Mouse (Mus musculus) liver, embryonic 14.5 days (tissue): ENCODE results near the gene Fosb. TPM values are rescaled to one million over a fixed set of nuclear protein-coding genes. Genes with fewer than 3 reads are reported as not detected.

Experiments used
- ATAC-seq: fragments of 200-750 bp; cut with Nextera tagmentation; 2 replicates; pipeline ENCODE4 v1.8.0; 2017; ENCODE audit warnings: moderate number of reproducible peaks, mild to moderate bottlenecking, moderate library complexity; ENCODE audit not compliant: insufficient read depth
- DNase-seq, 3 experiments: peaks; one replicate each; pipeline ENCODE4 v3.0.0-alpha.2; 2012 to 2013; ENCODE audit warnings: low read depth in 3 of 3, low spot score in 3 of 3
- H3K27ac ChIP-seq: fragments of 300-500 bp; sonication (generic); 2 replicates; pipeline ENCODE4 v1.5.1; 2014; ENCODE audit warnings: moderate library complexity, mild to moderate bottlenecking, control low read depth, inconsistent platforms
- H3K27me3 ChIP-seq: fragments of 300-500 bp; sonication (generic); 2 replicates; pipeline ENCODE4 v1.6.1; 2014; ENCODE audit warnings: mild to moderate bottlenecking, low read length, moderate library complexity; ENCODE audit not compliant: control insufficient read depth, insufficient read depth
- H3K36me3 ChIP-seq: fragments of 300-500 bp; sonication (generic); replicated peaks from 2 replicates; pipeline ENCODE4 v1.6.1; 2014; ENCODE audit warnings: low read depth; ENCODE audit not compliant: control insufficient read depth, insufficient read depth
- H3K4me1 ChIP-seq, 2 experiments: fragments of 200-500 bp in 1 of 2; fragments of 300-500 bp in 1 of 2; sonication (generic) in 1 of 2; replicated peaks; 2 replicates each; pipeline ENCODE4 v1.6.1; 2012 to 2014; ENCODE audit warnings: antibody characterized with exemption in 1 of 2, inconsistent platforms in 1 of 2, low read length in 1 of 2; ENCODE audit not compliant: control insufficient read depth in 2 of 2, insufficient read depth in 2 of 2
- H3K4me2 ChIP-seq: fragments of 300-500 bp; sonication (generic); 2 replicates; pipeline ENCODE4 v1.6.1; 2014; ENCODE audit warnings: low read depth, mild to moderate bottlenecking, control low read depth, moderate library complexity
- H3K4me3 ChIP-seq, 2 experiments: fragments of 200-500 bp in 1 of 2; fragments of 300-500 bp in 1 of 2; sonication (generic) in 1 of 2; 2 replicates each; pipeline ENCODE4 v1.5.1; 2012 to 2014; ENCODE audit warnings: low read depth in 2 of 2, low read length in 2 of 2, mild to moderate bottlenecking in 2 of 2, control low read depth in 1 of 2, inconsistent platforms in 1 of 2, moderate library complexity in 1 of 2; ENCODE audit not compliant: insufficient read depth in 1 of 2
- H3K9ac ChIP-seq: fragments of 300-500 bp; sonication (generic); replicated peaks from 2 replicates; pipeline ENCODE4 v1.6.1; 2014; ENCODE audit warnings: mild to moderate bottlenecking, control low read depth, moderate library complexity
- H3K9me3 ChIP-seq: fragments of 300-500 bp; sonication (generic); 2 replicates; pipeline ENCODE4 v1.6.1; 2016; ENCODE audit warnings: low read length, mixed read lengths; ENCODE audit not compliant: control insufficient read depth
- CTCF ChIP-seq: IDR thresholded peaks from 2 replicates; pipeline ENCODE4 v1.5.1; 2016; ENCODE audit warnings: antibody characterized with exemption, low read depth, control low read depth
- EP300 ChIP-seq: IDR thresholded peaks from 2 replicates; pipeline ENCODE4 v1.6.1; 2016; ENCODE audit warnings: antibody characterized with exemption, low read depth
- WGBS: fragments of 180-500 bp; shearing (Covaris S2); extraction: QIAGEN DNeasy Blood & Tissue Kit; methylation state at CpG from one replicate; pipeline ENCODE4 v1.1.7; 2014; ENCODE audit not compliant: insufficient replicate concordance; 5-methylcytosine and 5-hydroxymethylcytosine counted together
- polyA plus RNA-seq, 2 experiments: library from polyadenylated mRNA; depleted of rRNA in 1 of 2; stranded (reverse) in 1 of 2; unstranded in 1 of 2; fragments of >200 nt; fragmentation: Nextera tagmentation in 1 of 2; extraction: Ambion mirVana in 1 of 2; gene quantifications; 2 replicates each; pipeline versions ENCODE4 v1.2.1 to v1.2.3; 2012 to 2014

Gene Fosb
- polyA plus RNA-seq, 2 experiments: 0.03 TPM; not detected in 1

DNA sequence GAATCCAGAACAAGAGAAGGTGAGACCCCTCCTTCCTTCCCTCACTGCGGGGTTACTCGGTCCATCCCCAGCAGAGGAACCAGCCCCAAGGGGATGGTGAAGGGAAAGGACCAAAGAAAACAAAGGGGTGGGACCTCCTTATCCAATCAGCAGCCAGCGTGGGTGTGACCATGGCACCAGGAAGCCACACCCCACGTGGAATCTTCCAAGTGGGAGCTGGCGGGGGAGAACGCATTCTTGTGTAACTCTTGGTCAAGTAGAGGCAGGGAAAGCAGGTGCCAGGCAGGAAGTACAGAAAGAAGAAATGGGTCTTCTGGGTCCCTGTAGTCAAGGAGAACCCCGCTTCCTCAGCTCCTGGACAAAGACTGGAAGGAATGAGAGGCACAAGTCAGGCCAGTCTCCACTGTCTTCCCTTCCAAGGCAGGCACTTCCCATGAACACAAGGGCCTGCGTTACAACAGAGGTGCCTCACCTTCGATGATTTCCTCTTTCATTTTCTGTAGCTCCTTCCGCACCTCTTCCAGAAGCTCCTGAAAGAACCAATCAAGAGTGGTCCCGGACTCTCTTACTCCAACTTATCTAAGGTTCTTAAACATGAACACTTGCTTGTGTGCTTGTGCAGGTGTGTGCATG is 52.3 kb downstream of the Fosb start:
- Histone ChIP-seq H3K4me2 (peak overlapping the region; percentile 65), H3K27ac (peak overlapping the region; percentile 75), H3K36me3 (peaks cover 35% of the 10 kb centered on the region), H3K4me1 (peaks cover 13 to 16% of the 10 kb centered on the region in 2 experiments), H3K27me3 (no peaks in the 10 kb centered on the region), H3K9me3 (no peaks in the 10 kb centered on the region), H3K4me3 (peak overlapping the region; percentile 33 to 40), H3K9ac (peak overlapping the region; percentile 27)
- 26% methylated on average over 11 of the region's 11 CpGs for WGBS
- ATAC-seq (peak; percentile 92), DNase-seq (peak; percentile 87 to 91 (median 89))
- TF ChIP-seq EP300 (no peak), CTCF (no peak)

- no peak overlapping the region for H3K4me2 ChIP-seq
- 72% methylated on average over 7 of the region's 7 CpGs for WGBS
Measured at GRCm38 (mm10) chr7:19256567-19256966, 53.3 kb downstream of the Fosb start.

GRCm38 (mm10) chr7:19255395-19255794 is 54.5 kb downstream of the Fosb start:
- ATAC-seq: no peak
- WGBS: 89% methylated on average over 17 of the region's 17 CpGs
- Histone ChIP-seq H3K27ac (no peak overlapping the region), H3K4me1 (peaks cover 13 to 16% of the 10 kb centered on the region in 2 experiments), H3K4me2 (no peak overlapping the region), H3K36me3 (peaks cover 19% of the 10 kb centered on the region), H3K4me3 (no peak overlapping the region), H3K9ac (no peak overlapping the region), H3K27me3 (no peaks in the 10 kb centered on the region), H3K9me3 (no peaks in the 10 kb centered on the region)
- DNase-seq: no peak
- TF ChIP-seq EP300 (no peak), CTCF (no peak)

More at GRCm38 (mm10) chr7:19256567-19256966, 53.3 kb downstream of the Fosb start:
- no peak for DNase-seq
- H3K4me1 ChIP-seq: peaks cover 13 to 16% of the 10 kb centered on the region in 2 experiments
- no peaks in the 10 kb centered on the region for H3K9me3 ChIP-seq
- H3K27ac ChIP-seq: no peak overlapping the region
- ATAC-seq: no peak
- H3K9ac ChIP-seq: no peak overlapping the region
- no peaks in the 10 kb centered on the region for H3K27me3 ChIP-seq
- TF ChIP-seq CTCF: no peak
- no peak for TF ChIP-seq EP300
- H3K36me3 ChIP-seq: peaks cover 27% of the 10 kb centered on the region
- H3K4me3 ChIP-seq: no peak overlapping the region

DNA sequence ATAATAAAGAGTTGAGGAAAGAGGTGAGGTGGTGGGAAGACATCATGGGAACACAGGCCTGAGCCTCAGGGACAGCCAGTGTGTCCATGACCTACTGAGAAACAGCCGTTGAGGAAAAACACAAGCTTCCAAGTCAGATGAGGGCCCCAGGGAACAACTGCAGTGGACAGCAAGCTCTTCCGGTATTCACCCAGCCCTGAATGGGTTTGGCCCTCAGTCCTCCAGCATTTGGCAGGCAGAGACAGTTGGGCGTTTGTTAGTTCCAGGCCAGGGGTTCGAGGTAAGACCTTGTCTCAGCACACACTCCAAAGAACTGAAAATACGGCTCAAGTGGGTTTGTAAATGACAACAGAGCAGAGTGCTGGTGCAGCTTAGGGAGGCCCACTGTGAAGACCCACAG is 56.4 kb downstream of the Fosb start:
- Histone ChIP-seq H3K4me2 (no peak overlapping the region), H3K27me3 (no peaks in the 10 kb centered on the region), H3K4me1 (peaks cover 13 to 15% of the 10 kb centered on the region in 2 experiments), H3K27ac (no peak overlapping the region), H3K9me3 (no peaks in the 10 kb centered on the region), H3K9ac (no peak overlapping the region), H3K36me3 (peaks cover 9% of the 10 kb centered on the region), H3K4me3 (no peak overlapping the region)
- ATAC-seq (no peak), DNase-seq (no peak)
- 60% methylated on average over 5 of the region's 5 CpGs for WGBS
- no peak for TF ChIP-seq EP300
- no peak for TF ChIP-seq CTCF

Other genes starting within 250 kb of the Fosb start
- 18.1 and 20.2 TPM in 2 replicates for gene Dmwd, start 233.8 kb downstream of the Fosb start, polyA plus RNA-seq (2012; rRNA removed)
- gene Dmwd, start 233.8 kb downstream of the Fosb start, polyA plus RNA-seq (2014; fragmentation: Nextera tagmentation; extraction: Ambion mirVana): 3.5 and 3.7 TPM in 2 replicates
- 17.9 and 20.7 TPM in 2 replicates for gene Dmpk, start 226.2 kb downstream of the Fosb start, polyA plus RNA-seq (2012; rRNA removed)
- gene Dmpk, start 226.2 kb downstream of the Fosb start, polyA plus RNA-seq (2014; fragmentation: Nextera tagmentation; extraction: Ambion mirVana): 8.3 and 10.6 TPM in 2 replicates
- 3.3 and 4.3 TPM in 2 replicates for gene Six5, start 215.5 kb downstream of the Fosb start, polyA plus RNA-seq (2012; rRNA removed)
- 0.60 and 1.3 TPM in 2 replicates for gene Six5, start 215.5 kb downstream of the Fosb start, polyA plus RNA-seq (2014; fragmentation: Nextera tagmentation; extraction: Ambion mirVana)
- 0.14 and 0.25 TPM in 2 replicates for gene Gm4969, start 191.7 kb downstream of the Fosb start, polyA plus RNA-seq (2012; rRNA removed)
- gene Gm4969, start 191.7 kb downstream of the Fosb start, polyA plus RNA-seq (2014; fragmentation: Nextera tagmentation; extraction: Ambion mirVana): 0.16 and 0.22 TPM in 2 replicates
- 2.0 and 2.6 TPM in 2 replicates for gene Fbxo46, start 190.2 kb downstream of the Fosb start, polyA plus RNA-seq (2012; rRNA removed)
- gene Fbxo46, start 190.2 kb downstream of the Fosb start, polyA plus RNA-seq (2014; fragmentation: Nextera tagmentation; extraction: Ambion mirVana): 2.6 and 3.0 TPM in 2 replicates
- gene Qpctl, start 160.8 kb downstream of the Fosb start, polyA plus RNA-seq (2012; rRNA removed): 2.2 and 2.3 TPM in 2 replicates
- 2.3 and 3.0 TPM in 2 replicates for gene Qpctl, start 160.8 kb downstream of the Fosb start, polyA plus RNA-seq (2014; fragmentation: Nextera tagmentation; extraction: Ambion mirVana)
- gene Snrpd2, start 160.3 kb downstream of the Fosb start, polyA plus RNA-seq (2012; rRNA removed): 40.7 and 67.5 TPM in 2 replicates
- 75.3 and 76.0 TPM in 2 replicates for gene Snrpd2, start 160.3 kb downstream of the Fosb start, polyA plus RNA-seq (2014; fragmentation: Nextera tagmentation; extraction: Ambion mirVana)
- 0.05 and 0.16 TPM in 2 replicates for gene Gipr, start 143.9 kb downstream of the Fosb start, polyA plus RNA-seq (2012; rRNA removed)
- gene Gipr, start 143.9 kb downstream of the Fosb start, polyA plus RNA-seq (2014; fragmentation: Nextera tagmentation; extraction: Ambion mirVana): 0.10 TPM in 1 of 2 replicates, not detected in the other
- gene Eml2, start 133.6 kb downstream of the Fosb start, polyA plus RNA-seq (2012; rRNA removed): 6.1 and 7.3 TPM in 2 replicates
- 0.98 and 1.3 TPM in 2 replicates for gene Eml2, start 133.6 kb downstream of the Fosb start, polyA plus RNA-seq (2014; fragmentation: Nextera tagmentation; extraction: Ambion mirVana)
- 0.35 and 0.53 TPM in 2 replicates for gene Gpr4, start 97.5 kb downstream of the Fosb start, polyA plus RNA-seq (2012; rRNA removed)
- 0.10 and 0.23 TPM in 2 replicates for gene Gpr4, start 97.5 kb downstream of the Fosb start, polyA plus RNA-seq (2014; fragmentation: Nextera tagmentation; extraction: Ambion mirVana)
- gene Opa3, start 81.7 kb downstream of the Fosb start, polyA plus RNA-seq (2012; rRNA removed): 8.3 and 9.1 TPM in 2 replicates
- gene Opa3, start 81.7 kb downstream of the Fosb start, polyA plus RNA-seq (2014; fragmentation: Nextera tagmentation; extraction: Ambion mirVana): 12.8 and 14.6 TPM in 2 replicates
- gene Vasp, start 38.2 kb downstream of the Fosb start, polyA plus RNA-seq (2012; rRNA removed): 35.3 and 39.9 TPM in 2 replicates
- gene Vasp, start 38.2 kb downstream of the Fosb start, polyA plus RNA-seq (2014; fragmentation: Nextera tagmentation; extraction: Ambion mirVana): 25.5 and 31.0 TPM in 2 replicates
- 0.04 TPM in 1 of 2 replicates, not detected in the other for gene Ppm1n, start 30.0 kb downstream of the Fosb start, polyA plus RNA-seq (2012; rRNA removed)
- not detected in 2 replicates for gene Ppm1n, start 30.0 kb downstream of the Fosb start, polyA plus RNA-seq (2014; fragmentation: Nextera tagmentation; extraction: Ambion mirVana)
- 2.9 and 4.1 TPM in 2 replicates for gene Rtn2, start 27.4 kb downstream of the Fosb start, polyA plus RNA-seq (2012; rRNA removed)
- 2.6 and 3.0 TPM in 2 replicates for gene Rtn2, start 27.4 kb downstream of the Fosb start, polyA plus RNA-seq (2014; fragmentation: Nextera tagmentation; extraction: Ambion mirVana)
- gene Ercc1, start 34.7 kb upstream of the Fosb start, polyA plus RNA-seq (2012; rRNA removed): 8.5 and 9.8 TPM in 2 replicates
- 15.7 and 19.2 TPM in 2 replicates for gene Ercc1, start 34.7 kb upstream of the Fosb start, polyA plus RNA-seq (2014; fragmentation: Nextera tagmentation; extraction: Ambion mirVana)
- gene Cd3eap, start 49.4 kb upstream of the Fosb start, polyA plus RNA-seq (2012; rRNA removed): 4.5 and 6.7 TPM in 2 replicates
- gene Cd3eap, start 49.4 kb upstream of the Fosb start, polyA plus RNA-seq (2014; fragmentation: Nextera tagmentation; extraction: Ambion mirVana): 7.2 and 7.8 TPM in 2 replicates
- 2.3 TPM in 2 replicates for gene Ppp1r13l, start 49.7 kb upstream of the Fosb start, polyA plus RNA-seq (2012; rRNA removed)
- 0.65 and 1.0 TPM in 2 replicates for gene Ppp1r13l, start 49.7 kb upstream of the Fosb start, polyA plus RNA-seq (2014; fragmentation: Nextera tagmentation; extraction: Ambion mirVana)
- gene Ercc2, start 72.0 kb upstream of the Fosb start, polyA plus RNA-seq (2012; rRNA removed): 11.7 and 12.3 TPM in 2 replicates
- 4.6 and 5.5 TPM in 2 replicates for gene Ercc2, start 72.0 kb upstream of the Fosb start, polyA plus RNA-seq (2014; fragmentation: Nextera tagmentation; extraction: Ambion mirVana)
- gene Klc3, start 94.1 kb upstream of the Fosb start, polyA plus RNA-seq (2012; rRNA removed): 0.18 and 0.21 TPM in 2 replicates
- gene Klc3, start 94.1 kb upstream of the Fosb start, polyA plus RNA-seq (2014; fragmentation: Nextera tagmentation; extraction: Ambion mirVana): 0.13 and 0.58 TPM in 2 replicates
- 0.12 and 0.14 TPM in 2 replicates for gene Ckm, start 94.7 kb upstream of the Fosb start, polyA plus RNA-seq (2012; rRNA removed)
- gene Ckm, start 94.7 kb upstream of the Fosb start, polyA plus RNA-seq (2014; fragmentation: Nextera tagmentation; extraction: Ambion mirVana): 0.11 and 0.19 TPM in 2 replicates
- 2.4 and 2.5 TPM in 2 replicates for gene Mark4, start 148.8 kb upstream of the Fosb start, polyA plus RNA-seq (2012; rRNA removed)
- 0.80 and 2.5 TPM in 2 replicates for gene Mark4, start 148.8 kb upstream of the Fosb start, polyA plus RNA-seq (2014; fragmentation: Nextera tagmentation; extraction: Ambion mirVana)
- gene Exoc3l2, start 153.3 kb upstream of the Fosb start, polyA plus RNA-seq (2012; rRNA removed): 1.7 and 1.9 TPM in 2 replicates
- 0.48 and 0.78 TPM in 2 replicates for gene Exoc3l2, start 153.3 kb upstream of the Fosb start, polyA plus RNA-seq (2014; fragmentation: Nextera tagmentation; extraction: Ambion mirVana)
- 2.0 and 2.7 TPM in 2 replicates for gene Bloc1s3, start 198.3 kb upstream of the Fosb start, polyA plus RNA-seq (2012; rRNA removed)
- gene Bloc1s3, start 198.3 kb upstream of the Fosb start, polyA plus RNA-seq (2014; fragmentation: Nextera tagmentation; extraction: Ambion mirVana): 0.39 and 0.56 TPM in 2 replicates
- gene Trappc6a, start 198.3 kb upstream of the Fosb start, polyA plus RNA-seq (2012; rRNA removed): 24.1 and 28.1 TPM in 2 replicates
- gene Trappc6a, start 198.3 kb upstream of the Fosb start, polyA plus RNA-seq (2014; fragmentation: Nextera tagmentation; extraction: Ambion mirVana): 40.0 and 40.2 TPM in 2 replicates
- gene Nkpd1, start 207.8 kb upstream of the Fosb start, polyA plus RNA-seq (2012; rRNA removed): 0.01 and 0.04 TPM in 2 replicates
- gene Nkpd1, start 207.8 kb upstream of the Fosb start, polyA plus RNA-seq (2014; fragmentation: Nextera tagmentation; extraction: Ambion mirVana): not detected in 2 replicates